14 mouse cellular contexts compared by ENCODE assay signal in the genomic region with DNA sequence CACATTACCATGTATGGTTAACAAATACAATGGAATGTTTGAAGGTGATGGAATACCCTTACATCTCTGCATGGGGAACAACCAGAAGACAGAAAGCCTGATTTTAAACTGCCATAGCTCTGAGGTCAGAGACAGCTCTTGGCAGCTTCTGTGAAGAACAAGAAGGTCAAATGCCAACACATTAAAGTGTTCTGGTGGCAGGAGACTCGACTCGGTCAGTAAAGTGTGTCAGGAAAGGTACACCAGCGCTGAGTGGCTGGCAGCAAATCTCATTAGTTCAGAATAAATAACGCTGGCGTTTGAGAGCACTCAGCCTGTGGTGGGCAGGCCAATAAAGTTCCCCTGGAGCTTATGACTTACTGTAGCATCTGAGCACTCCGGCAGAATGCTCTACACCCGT.
"Had no signal": no experiment of that assay in that cellular context is flagged by ENCODE, and none has a peak within 500 bp of the region (broad histone marks: within the 10 kb centered on the region; RNA-seq: fewer than 3 reads in every experiment).

No protein-coding gene starts in this region.

- H3K9me3 ChIP-seq: limb, embryonic 15.5 days; liver, embryonic 12.5 days; midbrain, embryonic 12.5 days; neural tube, embryonic 13.5 days had no signal

- H3K9ac ChIP-seq: limb, embryonic 15.5 days; liver, embryonic 12.5 days; midbrain, embryonic 12.5 days; neural tube, embryonic 13.5 days had no signal

- H3K4me3 ChIP-seq: limb, embryonic 15.5 days; liver, embryonic 12.5 days; midbrain, embryonic 12.5 days; neural tube, embryonic 13.5 days had no signal

- H3K4me2 ChIP-seq: limb, embryonic 15.5 days; liver, embryonic 12.5 days; midbrain, embryonic 12.5 days; neural tube, embryonic 13.5 days had no signal

- DNase-seq: kidney, adult 2 months; kidney, postnatal 25 days; layer of hippocampus, adult 9-11 months; layer of hippocampus, postnatal 36 days; retina, postnatal 1 day; right cerebral cortex, postnatal 4 days; spleen, adult 18-20 months; thymus, adult 2 months; thymus, postnatal 25 days had no signal

- H3K4me1 ChIP-seq: limb, embryonic 15.5 days; liver, embryonic 12.5 days; midbrain, embryonic 12.5 days; neural tube, embryonic 13.5 days had no signal

- H3K36me3 ChIP-seq: limb, embryonic 15.5 days; liver, embryonic 12.5 days; midbrain, embryonic 12.5 days; neural tube, embryonic 13.5 days had no signal

- H3K27ac ChIP-seq: limb, embryonic 15.5 days; liver, embryonic 12.5 days; midbrain, embryonic 12.5 days; neural tube, embryonic 13.5 days had no signal

- H3K27me3 ChIP-seq: limb, embryonic 15.5 days; liver, embryonic 12.5 days; midbrain, embryonic 12.5 days; neural tube, embryonic 13.5 days had no signal

- ATAC-seq: liver, embryonic 12.5 days; midbrain, embryonic 16.5 days had no signal
